Mouse (Mus musculus): ENCODE data around the gene 1700067K01Rik. TPM values are rescaled to one million over a fixed set of nuclear protein-coding genes. Genes with fewer than 3 reads are reported as not detected.

Gene 1700067K01Rik
- polyA plus RNA-seq, 1 experiment = 3.0 TPM

- Histone ChIP-seq H3K4me3 (replicated peaks; ENCODE audit: control insufficient read depth, low read depth, low read length) (no peak overlapping the region), H3K4me1 (ENCODE audit: control insufficient read depth, insufficient read depth, low read length) (no peaks in the 10 kb centered on the region), H3K27ac (ENCODE audit: control insufficient read depth, insufficient read depth, low read depth, low read length, poor library complexity) (no peak overlapping the region)
- TF ChIP-seq POLR2A (IDR thresholded peaks at IDR 0.05; ENCODE audit: borderline replicate concordance, control insufficient read depth, low read depth, low read length) = no peak
- no peak for TF ChIP-seq CTCF (IDR thresholded peaks at IDR 0.05; ENCODE audit: control insufficient read depth, insufficient read depth, low read length)
- 57% methylated on average over 2 of the region's 2 CpGs for WGBS
Observed at GRCm38 (mm10) chr8:83992488-83992887, 8.8 kb upstream of the 1700067K01Rik start.

- 19% methylated on average over 3 of the region's 3 CpGs for WGBS
- TF ChIP-seq POLR2A (IDR thresholded peaks at IDR 0.05; ENCODE audit: borderline replicate concordance, control insufficient read depth, low read depth, low read length) (no peak), CTCF (IDR thresholded peaks at IDR 0.05; ENCODE audit: control insufficient read depth, insufficient read depth, low read length) (no peak)
- H3K27ac ChIP-seq (ENCODE audit: control insufficient read depth, insufficient read depth, low read depth, low read length, poor library complexity) = no peak overlapping the region
Observed at GRCm38 (mm10) chr8:83994030-83994429, 7.3 kb upstream of the 1700067K01Rik start.

GRCm38 (mm10) chr8:83995973-83996372, 5.3 kb upstream of the 1700067K01Rik start:
- 34% methylated on average over 12 of the region's 12 CpGs for WGBS
- Histone ChIP-seq H3K27ac (ENCODE audit: control insufficient read depth, insufficient read depth, low read depth, low read length, poor library complexity) (no peak overlapping the region), H3K4me1 (ENCODE audit: control insufficient read depth, insufficient read depth, low read length) (peaks cover 2% of the 10 kb centered on the region; the same call in 1 of the 2 replicates), H3K4me3 (replicated peaks; ENCODE audit: control insufficient read depth, low read depth, low read length) (no peak overlapping the region)
- no peak for TF ChIP-seq POLR2A (IDR thresholded peaks at IDR 0.05; ENCODE audit: borderline replicate concordance, control insufficient read depth, low read depth, low read length)
- no peak for TF ChIP-seq CTCF (IDR thresholded peaks at IDR 0.05; ENCODE audit: control insufficient read depth, insufficient read depth, low read length)

More at GRCm38 (mm10) chr8:83994030-83994429, 7.3 kb upstream of the 1700067K01Rik start:
- Histone ChIP-seq H3K4me3 (replicated peaks; ENCODE audit: control insufficient read depth, low read depth, low read length) (no peak overlapping the region), H3K4me1 (ENCODE audit: control insufficient read depth, insufficient read depth, low read length) (no peaks in the 10 kb centered on the region; the same call in 1 of the 2 replicates)

GRCm38 (mm10) chr8:83996567-83997505, 4.5 kb upstream of the 1700067K01Rik start:
- under 1% methylated on average over 57 of the region's 103 CpGs for WGBS
- TF ChIP-seq POLR2A (IDR thresholded peaks at IDR 0.05; ENCODE audit: borderline replicate concordance, control insufficient read depth, low read depth, low read length) (peak; percentile 85), CTCF (IDR thresholded peaks at IDR 0.05; ENCODE audit: control insufficient read depth, insufficient read depth, low read length) (no peak)
- Histone ChIP-seq H3K4me1 (ENCODE audit: control insufficient read depth, insufficient read depth, low read length) (peaks cover 2% of the 10 kb centered on the region; the same call in 1 of the 2 replicates), H3K27ac (ENCODE audit: control insufficient read depth, insufficient read depth, low read depth, low read length, poor library complexity) (peak overlapping the region; percentile 86), H3K4me3 (replicated peaks; ENCODE audit: control insufficient read depth, low read depth, low read length) (peak overlapping the region; percentile 75)

GRCm38 (mm10) chr8:83997511-83998141, 3.7 kb upstream of the 1700067K01Rik start, which contains the start of gene Samd1:
Gene Samd1, plus strand, starts transcription at chr8:83997672.
- TF ChIP-seq CTCF (IDR thresholded peaks at IDR 0.05; ENCODE audit: control insufficient read depth, insufficient read depth, low read length) (no peak), POLR2A (IDR thresholded peaks at IDR 0.05; ENCODE audit: borderline replicate concordance, control insufficient read depth, low read depth, low read length) (peak; percentile 27; the same call in 1 of the 2 replicates)
- 14% methylated on average over 109 of the region's 112 CpGs for WGBS
- peak within 1 kb of the TSS; percentile 86 for H3K27ac ChIP-seq (ENCODE audit: control insufficient read depth, insufficient read depth, low read depth, low read length, poor library complexity)
- H3K4me1 ChIP-seq (ENCODE audit: control insufficient read depth, insufficient read depth, low read length) = peaks cover 2% of the 10 kb centered on the region; the same call in 1 of the 2 replicates
- peak within 1 kb of the TSS; percentile 75 for H3K4me3 ChIP-seq (replicated peaks; ENCODE audit: control insufficient read depth, low read depth, low read length)

GRCm38 (mm10) chr8:83998231-83999056, 2.9 kb upstream of the 1700067K01Rik start:
- H3K27ac ChIP-seq (ENCODE audit: control insufficient read depth, insufficient read depth, low read depth, low read length, poor library complexity) = peak overlapping the region; percentile 72
- 9% methylated on average over 92 of the region's 92 CpGs for WGBS
- no peak for TF ChIP-seq POLR2A (IDR thresholded peaks at IDR 0.05; ENCODE audit: borderline replicate concordance, control insufficient read depth, low read depth, low read length)
- TF ChIP-seq CTCF (IDR thresholded peaks at IDR 0.05; ENCODE audit: control insufficient read depth, insufficient read depth, low read length) = peak; percentile 25; the same call in 1 of the 2 replicates

GRCm38 (mm10) chr8:83999057-83999705, 2.1 kb upstream of the 1700067K01Rik start:
- Histone ChIP-seq H3K27ac (ENCODE audit: control insufficient read depth, insufficient read depth, low read depth, low read length, poor library complexity) (no peak overlapping the region), H3K4me3 (replicated peaks; ENCODE audit: control insufficient read depth, low read depth, low read length) (peak overlapping the region; percentile 67), H3K4me1 (ENCODE audit: control insufficient read depth, insufficient read depth, low read length) (peaks cover 2% of the 10 kb centered on the region; the same call in 1 of the 2 replicates)
- TF ChIP-seq CTCF (IDR thresholded peaks at IDR 0.05; ENCODE audit: control insufficient read depth, insufficient read depth, low read length) = no peak
- TF ChIP-seq POLR2A (IDR thresholded peaks at IDR 0.05; ENCODE audit: borderline replicate concordance, control insufficient read depth, low read depth, low read length) = no peak
- WGBS = 82% methylated on average over 16 of the region's 16 CpGs

More at GRCm38 (mm10) chr8:83998231-83999056, 2.9 kb upstream of the 1700067K01Rik start:
- Histone ChIP-seq H3K4me3 (replicated peaks; ENCODE audit: control insufficient read depth, low read depth, low read length) (peak overlapping the region; percentile 67), H3K4me1 (ENCODE audit: control insufficient read depth, insufficient read depth, low read length) (peaks cover 2% of the 10 kb centered on the region; the same call in 1 of the 2 replicates)
